In the genomic region with DNA sequence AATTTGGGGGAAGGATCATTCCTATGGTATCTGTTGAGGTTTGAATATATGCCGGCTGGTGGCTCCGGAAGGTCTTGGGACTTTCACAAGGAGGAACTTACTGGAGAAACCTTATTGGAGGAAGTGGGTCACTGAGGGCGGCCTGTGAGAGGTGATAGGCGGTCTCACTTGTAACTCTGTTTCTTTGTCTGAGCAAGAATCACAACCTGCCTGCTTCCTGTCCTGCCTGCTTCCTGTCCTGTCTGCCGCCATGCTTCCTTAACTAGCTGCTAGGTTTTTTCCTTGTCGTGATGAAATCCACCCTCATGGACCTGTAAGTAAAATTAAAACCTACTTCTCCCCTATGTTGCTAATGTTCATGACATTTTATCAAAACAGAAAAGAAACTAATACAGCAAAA, we compare ENCODE assay signal across 8 mouse cellular contexts. TPM values are rescaled to one million over a fixed set of nuclear protein-coding genes. Genes with fewer than 3 reads are reported as not detected.
A peak's percentile ranks its signal among the peaks of the same experiment; 100 is the strongest.
DNase-seq lines count a peak whose midpoint lies in the region; ATAC-seq and TF ChIP-seq lines count a peak whose summit lies in the region.

No protein-coding gene starts in this region.

- no peaks in the 10 kb centered on the region for H3K27me3 ChIP-seq in liver, embryonic 14.5 days (ENCODE audit: control insufficient read depth, insufficient read depth, low read length)

- H3K4me1 ChIP-seq in bone marrow, adult 2 months (ENCODE audit: control insufficient read depth, insufficient read depth, low read length), result no peaks in the 10 kb centered on the region
- H3K4me1 ChIP-seq in liver, embryonic 14.5 days (replicated peaks; ENCODE audit: control insufficient read depth in 2 of 2, insufficient read depth in 2 of 2, low read length in 1 of 2), result 0 out of 4 replicates have a peak, but pooled peaks cover 0 to 2% of the 10 kb centered on the region in 2 experiments

- H3K9me3 ChIP-seq in liver, embryonic 14.5 days (ENCODE audit: control insufficient read depth, low read length), result no peaks in the 10 kb centered on the region

- H3K27ac ChIP-seq in bone marrow, adult 2 months (ENCODE audit: control insufficient read depth, insufficient read depth, low read depth, low read length, poor library complexity), result no peak overlapping the region
- H3K27ac ChIP-seq in liver, embryonic 14.5 days, result no peak overlapping the region

- peak; percentile 42 for DNase-seq in layer of hippocampus, adult 11-12 months (ENCODE audit: low spot score)
- no peak for DNase-seq in layer of hippocampus, postnatal 25 days (ENCODE audit: extremely low spot score in 1 of 2, low spot score in 1 of 2)
- DNase-seq in liver, embryonic 14.5 days (ENCODE audit: low read depth in 3 of 3, low spot score in 3 of 3), result no peak
- peak; percentile 50 to 65 for DNase-seq in spleen, postnatal 4 days (ENCODE audit: low spot score in 2 of 2)
- no peak for DNase-seq in left cerebral cortex, postnatal 4 days
- no peak for DNase-seq in testis, postnatal 14 days (ENCODE audit: low spot score)

- no peak overlapping the region for H3K4me2 ChIP-seq in liver, embryonic 14.5 days (ENCODE audit: low read depth)

- H3K4me3 ChIP-seq in bone marrow, adult 2 months (replicated peaks; ENCODE audit: control insufficient read depth, low read depth, low read length), result peak overlapping the region; percentile 69
- no peak overlapping the region for H3K4me3 ChIP-seq in liver, embryonic 14.5 days (ENCODE audit: insufficient read depth in 1 of 2, low read depth in 2 of 2, low read length in 2 of 2)

- TF ChIP-seq EP300 in liver, embryonic 14.5 days (IDR thresholded peaks at IDR 0.05; ENCODE audit: low read depth), result no peak

- no peak overlapping the region for H3K9ac ChIP-seq in liver, embryonic 14.5 days (replicated peaks)

- ATAC-seq in liver, embryonic 14.5 days (ENCODE audit: insufficient read depth), result peak; percentile 45; the same call in 1 of the 2 replicates
- ATAC-seq in cerebellum, adult (ENCODE audit: insufficient number of reproducible peaks, low FRiP score, low TSS enrichment), result no peak

- WGBS in bone marrow, adult 2 months, result 2% methylated on average over 6 of the region's 6 CpGs
- WGBS in liver, embryonic 14.5 days (ENCODE audit: insufficient replicate concordance), result 17% methylated on average over 6 of the region's 6 CpGs

- H3K36me3 ChIP-seq in liver, embryonic 14.5 days (replicated peaks; ENCODE audit: control insufficient read depth, insufficient read depth, low read depth), result no peaks in the 10 kb centered on the region

- intact Hi-C loops in left cerebral cortex, postnatal 4 days (cut with DNase I), result no loop called here

- no peak for TF ChIP-seq CTCF in bone marrow, adult 2 months (IDR thresholded peaks at IDR 0.05; ENCODE audit: control insufficient read depth, insufficient read depth, low read length)
- no peak for TF ChIP-seq CTCF in liver, embryonic 14.5 days (IDR thresholded peaks at IDR 0.05; ENCODE audit: low read depth)

- no peak for TF ChIP-seq POLR2A in bone marrow, adult 2 months (IDR thresholded peaks at IDR 0.05; ENCODE audit: borderline replicate concordance, control insufficient read depth, low read depth, low read length)

RNA-seq across cellular contexts. Expression of gene Cadm3, which starts 52.9 kb away (rescaled TPM):
- total RNA-seq in layer of hippocampus, postnatal 25 days (2021), result 100 to 1,000 TPM; 362 to 370 TPM
- 1.7 TPM in 1 of 2 replicates, not detected in the other for polyA plus RNA-seq in bone marrow, adult 2 months (2011; ENCODE audit: insufficient read depth, insufficient read length, low replicate concordance, missing spikeins)
- polyA plus RNA-seq in liver, embryonic 14.5 days (2012; rRNA removed), result 0.42 and 0.44 TPM in 2 replicates
- 0.87 and 0.89 TPM in 2 replicates for polyA plus RNA-seq in liver, embryonic 14.5 days (2014; fragmentation: Nextera tagmentation; extraction: Ambion mirVana)
- 100 to 1,000 TPM; 502 to 546 TPM for total RNA-seq in left cerebral cortex, postnatal 4 days (2021)

Comparison
In these comparisons a context has a peak if more than half of its experiments do, and no peak if none do; other contexts are left out.
1. DNase-seq: peak in layer of hippocampus, adult 11-12 months (single experiment) and spleen, postnatal 4 days (2 of 2); none in layer of hippocampus, postnatal 25 days (0 of 2), liver, embryonic 14.5 days (0 of 3), left cerebral cortex, postnatal 4 days (single experiment) and testis, postnatal 14 days (single experiment).